Mouse (Mus musculus) lung, embryonic 14.5 days (tissue): ENCODE results near the gene Map4k5. TPM values are rescaled to one million over a fixed set of nuclear protein-coding genes. Genes with fewer than 3 reads are reported as not detected.
A peak's percentile ranks its signal among the peaks of the same experiment; 100 is the strongest.

Experiments used
- ATAC-seq: fragments of 200-750 bp; cut with Nextera tagmentation; 2 replicates; pipeline ENCODE4 v1.8.0; 2017; ENCODE audit warnings: mild to moderate bottlenecking, moderate TSS enrichment, moderate library complexity; ENCODE audit not compliant: insufficient read depth
- DNase-seq: peaks from one replicate; pipeline ENCODE4 v3.0.0-alpha.2; 2015
- H3K27ac ChIP-seq: fragments of 300-500 bp; sonication (generic); 2 replicates; pipeline ENCODE4 v1.5.1; 2014; ENCODE audit warnings: low read depth, mild to moderate bottlenecking, moderate library complexity
- H3K27me3 ChIP-seq: fragments of 300-500 bp; sonication (generic); 2 replicates; pipeline ENCODE4 v1.6.1; 2014; ENCODE audit warnings: low read length, control low read depth; ENCODE audit not compliant: insufficient read depth
- H3K36me3 ChIP-seq: fragments of 300-500 bp; sonication (generic); 2 replicates; pipeline ENCODE4 v1.6.1; 2014; ENCODE audit warnings: control low read depth; ENCODE audit not compliant: insufficient read depth
- H3K4me1 ChIP-seq: fragments of 300-500 bp; sonication (generic); 2 replicates; pipeline ENCODE4 v1.6.1; 2014; ENCODE audit warnings: antibody characterized with exemption, control low read depth; ENCODE audit not compliant: insufficient read depth
- H3K4me2 ChIP-seq: fragments of 300-500 bp; sonication (generic); 2 replicates; pipeline ENCODE4 v1.6.1; 2014; ENCODE audit warnings: mild to moderate bottlenecking
- H3K4me3 ChIP-seq: fragments of 300-500 bp; sonication (generic); 2 replicates; pipeline ENCODE4 v1.5.1; 2014; ENCODE audit warnings: low read depth, low read length
- H3K9ac ChIP-seq: fragments of 300-500 bp; sonication (generic); 2 replicates; pipeline ENCODE4 v1.6.1; 2014
- H3K9me3 ChIP-seq: fragments of 300-500 bp; sonication (generic); 2 replicates; pipeline ENCODE4 v1.6.1; 2016; ENCODE audit warnings: low read depth, low read length, control low read depth
- CTCF ChIP-seq: IDR thresholded peaks from 2 replicates; pipeline ENCODE4 v1.5.1; 2016; ENCODE audit warnings: antibody characterized with exemption, low read depth
- WGBS: fragments of 180-500 bp; shearing (Covaris S2); extraction: QIAGEN DNeasy Blood & Tissue Kit; methylation state at CpG from one replicate; pipeline ENCODE4 v1.1.7; 2014; 5-methylcytosine and 5-hydroxymethylcytosine counted together
- polyA plus RNA-seq: library from polyadenylated mRNA; unstranded; fragments of >200 nt; fragmentation: Nextera tagmentation; extraction: Ambion mirVana; gene quantifications from 2 replicates; pipeline ENCODE4 v1.2.1, GENCODE M21; 2014

The Map4k5 gene
- polyA plus RNA-seq, 1 experiment from 2014 or later = 49.0 TPM

GRCm38 (mm10) chr12:69777957-69778356 lies 115.0 kb downstream of the Map4k5 start:
- Histone ChIP-seq H3K27ac (no peak overlapping the region), H3K4me1 (peaks cover 3% of the 10 kb centered on the region; the same call in 1 of the 2 replicates), H3K4me3 (no peak overlapping the region), H3K9ac (no peak overlapping the region), H3K4me2 (no peak overlapping the region), H3K27me3 (no peaks in the 10 kb centered on the region), H3K36me3 (no peaks in the 10 kb centered on the region), H3K9me3 (no peaks in the 10 kb centered on the region)
- DNase-seq (no peak), ATAC-seq (no peak)
- TF ChIP-seq CTCF = no peak
- 67% methylated on average over 2 of the region's 2 CpGs for WGBS

GRCm38 (mm10) chr12:69777341-69777730 lies 115.7 kb downstream of the Map4k5 start:
- H3K27me3 ChIP-seq = no peaks in the 10 kb centered on the region
- ATAC-seq = no peak
- WGBS = 82% methylated on average over 6 of the region's 6 CpGs
- no peak overlapping the region for H3K4me2 ChIP-seq
- peaks cover 3% of the 10 kb centered on the region; the same call in 1 of the 2 replicates for H3K4me1 ChIP-seq
- H3K36me3 ChIP-seq = no peaks in the 10 kb centered on the region
- no peak for DNase-seq
- H3K27ac ChIP-seq = no peak overlapping the region
- no peaks in the 10 kb centered on the region for H3K9me3 ChIP-seq
- no peak overlapping the region for H3K4me3 ChIP-seq
- TF ChIP-seq CTCF = no peak
- no peak overlapping the region for H3K9ac ChIP-seq

- Histone ChIP-seq H3K27ac (no peak overlapping the region), H3K9ac (no peak overlapping the region), H3K27me3 (no peaks in the 10 kb centered on the region), H3K4me2 (no peak overlapping the region), H3K4me3 (no peak overlapping the region), H3K4me1 (no peaks in the 10 kb centered on the region), H3K9me3 (no peaks in the 10 kb centered on the region), H3K36me3 (no peaks in the 10 kb centered on the region)
- ATAC-seq = no peak; the same call in 1 of the 2 replicates
- no peak for TF ChIP-seq CTCF
- WGBS = 52% methylated on average over 11 of the region's 11 CpGs
- DNase-seq = peak; percentile 52
Observed at GRCm38 (mm10) chr12:69776607-69777340, 116.2 kb downstream of the Map4k5 start.

GRCm38 (mm10) chr12:69768841-69769240 lies 124.2 kb downstream of the Map4k5 start:
- Histone ChIP-seq H3K9me3 (no peaks in the 10 kb centered on the region), H3K4me2 (no peak overlapping the region), H3K4me1 (no peaks in the 10 kb centered on the region), H3K36me3 (no peaks in the 10 kb centered on the region), H3K9ac (no peak overlapping the region), H3K27ac (no peak overlapping the region), H3K4me3 (no peak overlapping the region), H3K27me3 (no peaks in the 10 kb centered on the region)
- no peak for DNase-seq
- no peak for ATAC-seq
- WGBS = 84% methylated on average over 2 of the region's 2 CpGs
- TF ChIP-seq CTCF = no peak

- ATAC-seq (no peak), DNase-seq (no peak)
- Histone ChIP-seq H3K4me3 (no peak overlapping the region), H3K9ac (no peak overlapping the region), H3K36me3 (no peaks in the 10 kb centered on the region), H3K27ac (no peak overlapping the region), H3K4me1 (no peaks in the 10 kb centered on the region), H3K27me3 (no peaks in the 10 kb centered on the region), H3K9me3 (no peaks in the 10 kb centered on the region), H3K4me2 (no peak overlapping the region)
- 52% methylated on average over 9 of the region's 9 CpGs for WGBS
- no peak for TF ChIP-seq CTCF
Observed at GRCm38 (mm10) chr12:69767476-69768258, 125.3 kb downstream of the Map4k5 start.

- no peaks in the 10 kb centered on the region for H3K4me1 ChIP-seq
- H3K9me3 ChIP-seq = no peaks in the 10 kb centered on the region
- TF ChIP-seq CTCF = no peak
- H3K9ac ChIP-seq = no peak overlapping the region
- no peak for DNase-seq
- no peak overlapping the region for H3K4me2 ChIP-seq
- H3K36me3 ChIP-seq = no peaks in the 10 kb centered on the region
- 0 out of 2 replicates have a peak, but pooled peaks have one; percentile 29 for ATAC-seq
- 73% methylated on average over 10 of the region's 10 CpGs for WGBS
- H3K27me3 ChIP-seq = no peaks in the 10 kb centered on the region
- H3K4me3 ChIP-seq = no peak overlapping the region
- H3K27ac ChIP-seq = no peak overlapping the region
Observed at GRCm38 (mm10) chr12:69766185-69766904, 126.7 kb downstream of the Map4k5 start.

- Histone ChIP-seq H3K27ac (no peak overlapping the region), H3K36me3 (no peaks in the 10 kb centered on the region), H3K4me1 (no peaks in the 10 kb centered on the region), H3K9ac (no peak overlapping the region), H3K27me3 (no peaks in the 10 kb centered on the region), H3K9me3 (no peaks in the 10 kb centered on the region), H3K4me3 (no peak overlapping the region), H3K4me2 (no peak overlapping the region)
- WGBS = 61% methylated on average over 9 of the region's 9 CpGs
- no peak for ATAC-seq
- peak; percentile 46 for DNase-seq
- TF ChIP-seq CTCF = no peak
Observed at GRCm38 (mm10) chr12:69765543-69765942, 127.5 kb downstream of the Map4k5 start.
